Mouse (Mus musculus) myocyte (in vitro differentiated cells): ENCODE data around the gene Me3.

ENCODE experiments used
- CEBPB ChIP-seq: IDR thresholded peaks from 2 replicates; pipeline ENCODE4 v1.6.1; 2011; ENCODE audit warnings: mild to moderate bottlenecking, moderate library complexity; ENCODE audit not compliant: poor library complexity, insufficient read depth, severe bottlenecking
- MAX ChIP-seq: IDR thresholded peaks from one replicate; pipeline ENCODE4 v1.6.1; 2011; ENCODE audit warnings: low read depth, mild to moderate bottlenecking, control low read depth
- MYOD1 ChIP-seq, 3 experiments: IDR thresholded peaks; one replicate each; pipeline ENCODE4 v1.6.1; 2011; ENCODE audit warnings: control low read depth in 2 of 3, low read depth in 2 of 3, mild to moderate bottlenecking in 2 of 3, moderate library complexity in 1 of 3; ENCODE audit not compliant: insufficient read length in 2 of 3, control insufficient read depth in 1 of 3
- POLR2A ChIP-seq: IDR thresholded peaks from one replicate; pipeline ENCODE4 v1.6.1; 2011; ENCODE audit warnings: low read depth, mild to moderate bottlenecking, control low read depth, moderate library complexity; ENCODE audit not compliant: insufficient read length
- REST ChIP-seq: IDR thresholded peaks from one replicate; pipeline ENCODE4 v1.6.1; 2011; ENCODE audit warnings: mild to moderate bottlenecking, control low read depth, moderate library complexity; ENCODE audit not compliant: insufficient read depth, insufficient read length
- TCF12 ChIP-seq: IDR thresholded peaks from one replicate; pipeline ENCODE4 v1.6.1; 2011; ENCODE audit warnings: mild to moderate bottlenecking, control low read depth; ENCODE audit not compliant: poor library complexity, insufficient read depth, severe bottlenecking
- USF1 ChIP-seq: IDR thresholded peaks from one replicate; pipeline ENCODE4 v1.6.1; 2011; ENCODE audit warnings: low read depth, mild to moderate bottlenecking, control low read depth, moderate library complexity

DNA sequence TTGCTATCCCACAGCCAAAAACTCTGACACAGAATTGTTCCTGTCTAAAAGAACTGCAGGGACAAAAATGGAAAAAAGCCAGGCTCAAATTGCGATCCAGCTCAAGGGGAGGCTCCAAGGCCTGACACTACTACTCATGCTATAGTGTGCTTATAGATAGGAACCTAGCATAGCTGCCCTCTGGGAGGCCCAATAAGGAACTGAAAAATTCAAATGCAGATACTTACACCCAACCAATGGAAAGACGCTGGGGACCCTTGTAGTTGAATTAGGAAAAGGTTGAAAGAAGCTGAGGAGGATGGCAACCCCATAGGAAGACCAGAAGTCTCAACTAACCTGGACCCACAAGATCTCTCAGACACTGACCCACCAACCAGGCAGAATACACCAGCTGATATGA, 36.4 kb upstream of the Me3 start:
- TF ChIP-seq REST = no peak
- no peak for TF ChIP-seq MAX
- TF ChIP-seq TCF12 = no peak
- TF ChIP-seq POLR2A = no peak
- no peak for TF ChIP-seq USF1
- TF ChIP-seq MYOD1 (IDR thresholded peaks at IDR 0.05; ENCODE audit: control insufficient read depth in 1 of 3, insufficient read length in 2 of 3, low read depth in 2 of 3) = no peak
- no peak for TF ChIP-seq CEBPB
